Mouse (Mus musculus): ENCODE measurements around the gene Sigirr.

- TF ChIP-seq CTCF (IDR thresholded peaks at IDR 0.05; ENCODE audit: low read depth, low read length) = no peak
- TF ChIP-seq EP300 (IDR thresholded peaks at IDR 0.05; ENCODE audit: insufficient read depth, low read depth, low read length) = no peak
- no peak for TF ChIP-seq POLR2A (IDR thresholded peaks at IDR 0.05; ENCODE audit: insufficient read depth, low read length)
These were observed 15.5 kb upstream of the Sigirr start for GRCm38 (mm10) chr7:141115874-141116273.
